Mouse (Mus musculus) forebrain, embryonic 12.5 days (tissue): ENCODE results near the gene Gm47995. TPM values are rescaled to one million over a fixed set of nuclear protein-coding genes. Genes with fewer than 3 reads are reported as not detected.
"Not testable (repeated sequence)": the region's sequence is repeated elsewhere in the genome, so short reads cannot be mapped to it uniquely, and the experiment has no call there.

ENCODE experiments used
- ATAC-seq: fragments of 200-750 bp; cut with Nextera tagmentation; 2 replicates; pipeline ENCODE4 v1.8.0; 2017; ENCODE audit warnings: moderate TSS enrichment; ENCODE audit not compliant: low FRiP score
- H3K27ac ChIP-seq: fragments of 300-500 bp; sonication (generic); 2 replicates; pipeline ENCODE4 v1.5.1; 2016; ENCODE audit warnings: mild to moderate bottlenecking
- H3K27me3 ChIP-seq: fragments of 300-500 bp; sonication (generic); 2 replicates; pipeline ENCODE4 v1.6.1; 2016; ENCODE audit warnings: mild to moderate bottlenecking
- H3K36me3 ChIP-seq: fragments of 300-500 bp; sonication (generic); replicated peaks from 2 replicates; pipeline ENCODE4 v1.6.1; 2016; ENCODE audit warnings: mild to moderate bottlenecking
- H3K4me1 ChIP-seq: fragments of 300-500 bp; sonication (generic); 2 replicates; pipeline ENCODE4 v1.6.1; 2016
- H3K4me2 ChIP-seq: fragments of 300-500 bp; sonication (generic); 2 replicates; pipeline ENCODE4 v1.6.1; 2016; ENCODE audit warnings: mild to moderate bottlenecking, moderate library complexity
- H3K4me3 ChIP-seq: fragments of 300-500 bp; sonication (generic); replicated peaks from 2 replicates; pipeline ENCODE4 v1.5.1; 2016; ENCODE audit warnings: mild to moderate bottlenecking
- H3K9ac ChIP-seq: fragments of 300-500 bp; sonication (generic); 2 replicates; pipeline ENCODE4 v1.6.1; 2016; ENCODE audit warnings: mild to moderate bottlenecking
- H3K9me3 ChIP-seq: fragments of 300-500 bp; sonication (generic); 2 replicates; pipeline ENCODE4 v1.6.1; 2016
- WGBS: fragments of 180-500 bp; shearing (Covaris S2); methylation state at CpG from one replicate; pipeline ENCODE4 v1.1.7; 2016; 5-methylcytosine and 5-hydroxymethylcytosine counted together
- polyA plus RNA-seq: library from polyadenylated mRNA; unstranded; fragments of >200 nt; fragmentation: Nextera tagmentation; extraction: Ambion mirVana; gene quantifications from 2 replicates; pipeline ENCODE4 v1.2.1, GENCODE M21; 2016

Gm47995 gene
- polyA plus RNA-seq, 1 experiment from 2014 or later = not detected

DNA sequence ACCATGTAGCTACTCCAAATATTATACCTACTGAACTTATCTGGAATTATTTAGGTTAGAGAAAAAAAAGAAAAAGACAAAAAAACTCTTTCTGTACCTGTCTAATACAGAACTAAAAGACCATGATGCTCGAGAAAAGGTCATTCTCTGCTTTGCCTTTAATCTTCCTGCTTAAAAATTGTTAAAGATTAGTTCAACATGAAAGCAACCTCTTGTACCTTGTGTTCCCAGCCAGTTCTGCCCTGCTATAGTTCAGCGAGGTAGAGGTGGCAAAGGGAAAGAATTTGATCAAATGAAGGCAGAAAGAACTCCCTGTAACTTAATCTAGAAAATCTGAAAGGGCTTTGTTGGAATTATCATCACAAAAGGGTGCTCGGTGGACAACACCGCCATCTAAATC, 2.3 kb upstream of the Gm47995 start:
- not testable (repeated sequence) for H3K9me3 ChIP-seq, H3K36me3 ChIP-seq, H3K9ac ChIP-seq, H3K4me2 ChIP-seq, H3K27me3 ChIP-seq, H3K4me1 ChIP-seq, H3K27ac ChIP-seq, ATAC-seq, H3K4me3 ChIP-seq
- 53% methylated on average over 4 of the region's 4 CpGs for WGBS

DNA sequence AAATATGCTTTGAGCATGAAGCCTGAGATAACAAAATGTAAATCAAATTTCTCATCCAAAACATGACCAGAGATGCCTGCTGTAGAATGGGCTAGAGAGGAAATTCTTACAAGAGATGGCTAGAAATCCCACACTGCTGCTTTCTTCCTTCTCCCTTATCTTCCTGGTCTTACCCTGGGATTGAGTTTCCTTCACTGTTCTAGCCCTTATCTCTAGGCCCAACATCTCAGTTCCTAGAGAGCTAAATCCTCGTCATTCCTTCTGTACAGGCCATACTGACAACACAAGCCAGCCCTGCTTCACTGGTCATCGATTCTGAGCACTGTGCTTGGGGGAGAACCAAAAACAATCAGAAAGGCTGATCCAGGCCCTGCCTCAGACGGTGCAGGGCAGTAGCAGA, 1.6 kb upstream of the Gm47995 start:
- H3K27ac ChIP-seq, H3K4me2 ChIP-seq, ATAC-seq, H3K27me3 ChIP-seq, H3K9me3 ChIP-seq, H3K36me3 ChIP-seq, H3K4me1 ChIP-seq, H3K9ac ChIP-seq, H3K4me3 ChIP-seq: not testable (repeated sequence)
- 88% methylated on average over 3 of the region's 3 CpGs for WGBS

DNA sequence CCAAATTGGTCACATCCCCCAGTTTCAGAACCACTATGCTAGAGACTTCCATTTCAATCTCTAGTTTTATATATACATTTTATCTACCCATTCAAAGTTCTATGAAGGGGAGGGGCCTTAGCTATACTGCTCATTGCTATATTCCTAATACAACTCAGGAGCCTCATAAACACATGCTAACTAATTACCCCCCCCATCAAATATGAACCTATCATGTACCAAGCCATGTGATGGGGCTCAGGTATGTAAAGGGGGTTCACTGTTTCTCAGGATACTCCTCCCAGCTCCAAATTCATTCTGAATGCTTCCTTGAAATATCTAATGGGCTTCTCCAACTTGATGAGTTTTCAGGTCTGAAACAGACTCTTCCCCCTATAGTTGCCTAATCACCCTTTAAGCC, 2.4 kb downstream of the Gm47995 start:
- not testable (repeated sequence) for H3K36me3 ChIP-seq, H3K27ac ChIP-seq, H3K4me3 ChIP-seq, H3K4me1 ChIP-seq, H3K9me3 ChIP-seq, H3K27me3 ChIP-seq, H3K9ac ChIP-seq, H3K4me2 ChIP-seq, ATAC-seq

DNA sequence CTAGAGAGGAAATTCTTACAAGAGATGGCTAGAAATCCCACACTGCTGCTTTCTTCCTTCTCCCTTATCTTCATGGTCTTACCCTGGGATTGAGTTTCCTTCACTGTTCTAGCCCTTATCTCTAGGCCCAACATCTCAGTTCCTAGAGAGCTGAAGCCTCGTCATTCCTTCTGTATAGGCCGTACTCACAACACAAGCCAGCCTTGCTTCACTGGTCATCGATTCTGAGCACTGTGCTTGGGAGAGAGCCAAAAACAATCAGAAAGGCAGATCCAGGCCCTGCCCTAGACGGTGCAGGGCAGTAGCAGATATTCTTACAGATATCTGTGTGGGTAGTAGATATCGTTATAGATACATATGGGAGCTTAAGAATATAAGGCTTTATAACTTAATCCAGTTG, 4.5 kb downstream of the Gm47995 start:
- not testable (repeated sequence) for H3K4me3 ChIP-seq, H3K27me3 ChIP-seq, H3K4me2 ChIP-seq, H3K9me3 ChIP-seq, H3K9ac ChIP-seq, H3K27ac ChIP-seq, ATAC-seq, H3K4me1 ChIP-seq, H3K36me3 ChIP-seq
- 90% methylated on average over 4 of the region's 5 CpGs for WGBS

DNA sequence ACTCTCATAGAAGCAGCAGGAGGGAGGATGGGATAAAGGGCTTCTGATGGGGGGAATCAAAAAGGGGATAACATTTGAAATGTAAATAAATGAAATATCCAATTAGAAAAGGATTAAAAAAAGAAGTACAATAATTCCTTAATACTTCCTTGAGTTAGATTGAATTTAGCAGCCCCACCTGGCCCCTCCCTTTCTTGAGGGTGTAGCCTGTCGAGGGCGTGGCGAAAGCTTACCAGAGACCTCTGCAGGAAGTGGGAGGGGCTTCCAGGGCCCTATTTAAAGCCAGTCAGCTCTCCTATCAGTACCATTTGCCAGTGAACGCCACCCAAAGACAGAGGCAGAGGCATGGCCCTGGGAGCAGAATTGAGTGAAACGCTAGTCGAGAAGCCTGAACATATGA, 5.6 kb downstream of the Gm47995 start, which contains the start of gene 3110040M04Rik:
TSS of gene 3110040M04Rik (plus strand) at position 304 of the 400 bp plus-strand sequence.
- not testable (repeated sequence) for H3K4me3 ChIP-seq, H3K27ac ChIP-seq, ATAC-seq, H3K9ac ChIP-seq, H3K4me2 ChIP-seq, H3K36me3 ChIP-seq, H3K27me3 ChIP-seq, H3K4me1 ChIP-seq, H3K9me3 ChIP-seq
- WGBS = no CpG with 5 or more reads among the region's 6 CpGs

DNA sequence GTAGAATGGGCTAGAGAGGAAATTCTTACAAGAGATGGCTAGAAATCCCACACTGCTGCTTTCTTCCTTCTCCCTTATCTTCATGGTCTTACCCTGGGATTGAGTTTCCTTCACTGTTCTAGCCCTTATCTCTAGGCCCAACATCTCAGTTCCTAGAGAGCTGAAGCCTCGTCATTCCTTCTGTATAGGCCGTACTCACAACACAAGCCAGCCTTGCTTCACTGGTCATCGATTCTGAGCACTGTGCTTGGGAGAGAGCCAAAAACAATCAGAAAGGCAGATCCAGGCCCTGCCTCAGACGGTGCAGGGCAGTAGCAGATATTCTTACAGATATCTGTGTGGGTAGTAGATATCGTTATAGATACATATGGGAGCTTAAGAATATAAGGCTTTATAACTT, 10.2 kb downstream of the Gm47995 start:
- H3K27me3 ChIP-seq, H3K9ac ChIP-seq, H3K4me2 ChIP-seq, H3K36me3 ChIP-seq, H3K27ac ChIP-seq, H3K4me3 ChIP-seq, H3K9me3 ChIP-seq, ATAC-seq, H3K4me1 ChIP-seq: not testable (repeated sequence)
- WGBS = 73% methylated on average over 3 of the region's 5 CpGs

DNA sequence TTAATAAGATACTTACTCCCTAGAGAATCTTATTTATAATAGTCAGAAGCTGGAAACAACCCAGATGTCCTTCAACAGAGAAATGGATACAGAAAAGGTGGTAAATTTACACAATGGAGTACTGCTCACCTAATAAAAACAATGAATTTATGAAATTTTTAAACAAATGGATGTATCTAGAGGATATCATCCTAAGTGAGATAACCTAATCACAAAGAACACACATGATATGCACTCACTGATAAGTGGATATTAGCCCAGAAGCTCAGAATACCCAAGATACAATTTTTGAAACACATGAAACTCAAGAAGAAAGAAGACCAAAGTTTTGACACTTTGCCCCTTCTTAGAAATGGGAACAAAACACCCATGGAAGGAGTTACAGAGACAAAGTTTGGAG, 10.7 kb downstream of the Gm47995 start:
- H3K36me3 ChIP-seq, H3K4me3 ChIP-seq, H3K4me1 ChIP-seq, H3K27me3 ChIP-seq, H3K9me3 ChIP-seq, H3K27ac ChIP-seq, H3K9ac ChIP-seq, ATAC-seq, H3K4me2 ChIP-seq: not testable (repeated sequence)

DNA sequence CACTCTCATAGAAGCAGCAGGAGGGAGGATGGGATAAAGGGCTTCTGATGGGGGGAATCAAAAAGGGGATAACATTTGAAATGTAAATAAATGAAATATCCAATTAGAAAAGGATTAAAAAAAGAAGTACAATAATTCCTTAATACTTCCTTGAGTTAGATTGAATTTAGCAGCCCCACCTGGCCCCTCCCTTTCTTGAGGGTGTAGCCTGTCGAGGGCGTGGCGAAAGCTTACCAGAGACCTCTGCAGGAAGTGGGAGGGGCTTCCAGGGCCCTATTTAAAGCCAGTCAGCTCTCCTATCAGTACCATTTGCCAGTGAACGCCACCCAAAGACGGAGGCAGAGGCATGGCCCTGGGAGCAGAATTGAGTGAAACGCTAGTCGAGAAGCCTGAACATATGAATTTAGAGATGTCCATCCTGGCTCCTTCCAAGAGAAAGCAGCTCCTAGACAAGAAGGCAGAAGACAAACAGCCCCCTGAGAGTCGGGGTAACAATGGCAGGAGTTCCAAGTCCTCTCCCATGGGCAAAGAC, 11.6 kb downstream of the Gm47995 start, which contains the start of gene Gm47996:
TSS of gene Gm47996 (plus strand) at position 308 of the 532 bp plus-strand sequence.
- 91% methylated on average over 4 of the region's 8 CpGs for WGBS
- ATAC-seq, H3K4me2 ChIP-seq, H3K9me3 ChIP-seq, H3K4me3 ChIP-seq, H3K9ac ChIP-seq, H3K4me1 ChIP-seq, H3K27me3 ChIP-seq, H3K27ac ChIP-seq, H3K36me3 ChIP-seq: not testable (repeated sequence)

DNA sequence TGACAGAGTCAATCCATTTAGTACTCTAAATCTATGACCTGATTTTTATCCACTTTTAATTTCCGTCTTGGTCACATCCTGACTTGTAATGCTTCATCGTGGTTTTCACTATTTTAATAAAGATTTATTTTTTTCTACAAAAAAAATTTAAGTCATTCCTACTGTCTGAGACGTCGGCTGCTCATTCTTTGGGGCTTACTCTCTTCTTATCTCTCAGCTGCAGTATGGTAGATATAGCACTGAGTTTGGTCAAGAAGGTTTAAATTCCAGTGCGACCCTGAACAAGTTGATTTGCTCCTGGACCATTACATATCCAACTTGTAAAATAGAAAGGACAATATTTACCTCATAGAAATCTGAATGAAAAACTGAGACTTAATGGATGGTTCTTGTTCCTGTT, 13.4 kb downstream of the Gm47995 start:
- H3K27me3 ChIP-seq, H3K27ac ChIP-seq, ATAC-seq, H3K4me3 ChIP-seq, H3K9me3 ChIP-seq, H3K36me3 ChIP-seq, H3K9ac ChIP-seq, H3K4me1 ChIP-seq, H3K4me2 ChIP-seq: not testable (repeated sequence)
- 94% methylated on average over 5 of the region's 5 CpGs for WGBS

DNA sequence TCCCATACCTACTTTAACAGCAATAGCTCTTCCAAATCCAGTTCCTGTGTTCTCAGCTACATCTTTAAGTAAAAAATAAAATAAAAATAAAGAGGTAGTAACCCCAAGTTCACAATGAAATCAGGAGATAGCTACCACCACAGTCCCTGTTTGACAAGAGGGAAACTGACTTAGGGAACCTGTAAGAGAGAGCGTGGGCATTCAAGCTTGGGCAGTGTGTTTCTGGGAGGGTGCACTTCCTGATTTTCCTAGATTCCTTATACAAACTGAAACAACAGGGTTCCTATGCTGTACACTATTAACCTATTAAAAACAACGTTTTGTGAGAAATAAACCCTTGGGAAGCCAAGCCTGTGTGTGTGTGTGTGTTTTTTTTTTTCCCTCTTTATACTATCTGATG, 16.6 kb downstream of the Gm47995 start:
- WGBS = 82% methylated on average over 2 of the region's 2 CpGs
- Histone ChIP-seq H3K27me3 (no peaks in the 10 kb centered on the region), H3K9me3 (no peaks in the 10 kb centered on the region), H3K36me3 (no peaks in the 10 kb centered on the region), H3K4me1 (no peaks in the 10 kb centered on the region), H3K9ac (no peak overlapping the region), H3K4me3 (no peak overlapping the region), H3K27ac (no peak overlapping the region), H3K4me2 (no peak overlapping the region)
- no peak for ATAC-seq

DNA sequence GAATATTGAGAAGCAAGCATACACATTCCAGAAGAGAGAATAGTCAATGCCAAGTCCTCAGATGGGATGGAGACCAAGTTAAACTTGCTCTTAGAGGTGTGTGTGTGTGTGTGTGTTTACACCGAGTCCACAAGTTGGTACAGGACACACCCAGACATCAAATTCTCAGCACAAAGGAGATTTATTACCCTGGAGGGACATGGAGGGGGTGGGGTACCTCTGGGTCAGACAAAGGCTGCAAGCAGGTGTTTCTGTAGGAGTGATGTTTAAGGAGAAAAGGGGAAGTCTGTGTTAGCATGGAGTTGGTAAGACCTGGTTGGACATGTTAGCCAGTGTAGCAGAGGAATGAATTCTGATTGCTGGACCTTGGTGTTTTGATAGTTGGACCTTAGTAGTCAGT, 17.7 kb downstream of the Gm47995 start:
- H3K4me3 ChIP-seq = no peak overlapping the region
- H3K27me3 ChIP-seq = no peaks in the 10 kb centered on the region
- WGBS = 62% methylated on average over 1 of the region's 1 CpGs

DNA sequence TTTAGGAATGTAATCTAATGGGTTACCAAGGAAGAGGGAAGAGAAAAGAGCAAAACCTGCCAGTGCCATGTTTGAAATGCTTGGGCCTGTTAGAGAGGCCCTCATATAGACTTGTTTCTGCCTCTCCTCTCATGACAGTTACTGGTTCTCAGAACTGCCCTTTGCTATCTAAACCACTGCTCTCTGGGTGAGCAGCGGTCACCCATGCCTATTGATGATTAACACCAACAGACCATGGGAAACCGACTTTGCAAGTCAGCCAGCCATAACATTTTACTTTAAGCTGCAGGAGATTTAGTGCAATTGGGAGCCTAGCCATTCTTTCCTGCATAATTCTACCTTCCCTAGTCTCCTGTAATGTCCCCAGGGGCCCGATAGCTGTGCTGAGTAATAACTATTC, 18.2 kb downstream of the Gm47995 start:
- Histone ChIP-seq H3K27ac (no peak overlapping the region), H3K9me3 (no peaks in the 10 kb centered on the region), H3K4me1 (no peaks in the 10 kb centered on the region), H3K4me2 (no peak overlapping the region), H3K27me3 (no peaks in the 10 kb centered on the region), H3K4me3 (no peak overlapping the region), H3K9ac (no peak overlapping the region), H3K36me3 (no peaks in the 10 kb centered on the region)
- 70% methylated on average over 3 of the region's 3 CpGs for WGBS
- ATAC-seq = no peak

More for the DNA sequence above, 17.7 kb downstream of the Gm47995 start:
- Histone ChIP-seq H3K4me1 (no peaks in the 10 kb centered on the region), H3K4me2 (no peak overlapping the region), H3K36me3 (no peaks in the 10 kb centered on the region), H3K9ac (no peak overlapping the region), H3K27ac (no peak overlapping the region), H3K9me3 (no peaks in the 10 kb centered on the region)
- no peak for ATAC-seq

DNA sequence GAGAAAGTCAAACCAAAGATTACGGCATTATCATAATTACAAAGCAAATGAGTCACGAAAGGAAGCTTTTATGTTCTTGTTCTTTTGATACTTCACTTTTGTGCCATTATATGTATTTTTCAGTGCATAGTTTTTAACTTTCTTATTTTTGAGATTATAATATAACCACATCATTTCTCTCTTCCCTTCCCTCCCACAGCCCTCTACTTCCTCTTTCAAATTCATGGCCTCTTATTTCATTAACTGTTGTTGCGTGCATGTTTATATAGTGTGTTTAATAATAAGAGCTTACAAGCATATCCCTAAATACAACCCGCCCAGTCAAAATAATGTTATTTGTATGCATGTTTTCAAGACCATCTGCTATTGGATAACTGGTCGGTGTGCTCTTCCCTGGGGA, 20.8 kb downstream of the Gm47995 start:
- Histone ChIP-seq H3K9me3 (no peaks in the 10 kb centered on the region), H3K27me3 (no peaks in the 10 kb centered on the region), H3K4me1 (no peaks in the 10 kb centered on the region), H3K27ac (no peak overlapping the region), H3K4me3 (no peak overlapping the region), H3K4me2 (no peak overlapping the region), H3K36me3 (no peaks in the 10 kb centered on the region), H3K9ac (no peak overlapping the region)
- 93% methylated on average over 5 of the region's 5 CpGs for WGBS
- no peak for ATAC-seq

DNA sequence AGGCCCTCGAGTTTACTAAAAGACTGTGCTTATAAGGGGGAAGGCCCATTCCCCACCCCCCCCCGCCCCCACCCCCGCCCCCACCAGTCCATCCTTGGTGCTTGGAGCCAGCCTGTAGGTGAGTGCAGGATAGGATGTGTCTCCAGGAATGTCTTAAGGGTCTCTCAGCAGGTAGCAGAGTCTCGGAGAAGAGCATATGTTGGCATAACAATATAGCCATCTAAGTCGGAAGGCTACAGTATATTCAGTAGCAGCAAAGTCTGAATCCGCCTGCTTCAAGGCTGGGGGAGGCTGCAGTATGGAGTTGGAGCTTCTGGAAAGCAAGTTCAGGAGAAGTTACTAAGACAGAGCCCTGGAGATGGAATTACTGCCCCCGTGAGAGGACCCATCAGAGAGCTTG, 21.9 kb downstream of the Gm47995 start:
- no peak overlapping the region for H3K9ac ChIP-seq
- H3K27me3 ChIP-seq = no peaks in the 10 kb centered on the region
- no peak overlapping the region for H3K4me3 ChIP-seq
- no peaks in the 10 kb centered on the region for H3K36me3 ChIP-seq
- H3K9me3 ChIP-seq = no peaks in the 10 kb centered on the region
- 70% methylated on average over 7 of the region's 7 CpGs for WGBS
- no peak overlapping the region for H3K27ac ChIP-seq
- H3K4me1 ChIP-seq = no peaks in the 10 kb centered on the region
- no peak for ATAC-seq
- no peak overlapping the region for H3K4me2 ChIP-seq
